Mouse (Mus musculus) stomach, embryonic 14.5 days (tissue): ENCODE results near the gene Fam229a. TPM values are rescaled to one million over a fixed set of nuclear protein-coding genes. Genes with fewer than 3 reads are reported as not detected.
A peak's percentile ranks its signal among the peaks of the same experiment; 100 is the strongest.

Source experiments
- ATAC-seq: fragments of 200-750 bp; cut with Nextera tagmentation; 2 replicates; pipeline ENCODE4 v1.8.0; 2017; ENCODE audit warnings: low read depth, moderate TSS enrichment; ENCODE audit not compliant: insufficient number of reproducible peaks, insufficient read depth, low FRiP score
- H3K27ac ChIP-seq: fragments of 300-500 bp; sonication (generic); 2 replicates; pipeline ENCODE4 v1.5.1; 2014; ENCODE audit warnings: mild to moderate bottlenecking, low read length, moderate library complexity, mixed read lengths
- H3K27me3 ChIP-seq: fragments of 300-500 bp; sonication (generic); 2 replicates; pipeline ENCODE4 v1.6.1; 2014; ENCODE audit warnings: low read length, control low read depth, mixed read lengths; ENCODE audit not compliant: control insufficient read depth, insufficient read depth
- H3K36me3 ChIP-seq: fragments of 300-500 bp; sonication (generic); 2 replicates; pipeline ENCODE4 v1.6.1; 2014; ENCODE audit warnings: mild to moderate bottlenecking, control low read depth, low read length, moderate library complexity, mixed read lengths; ENCODE audit not compliant: control insufficient read depth, insufficient read depth
- H3K4me1 ChIP-seq: fragments of 300-500 bp; sonication (generic); 2 replicates; pipeline ENCODE4 v1.6.1; 2014; ENCODE audit warnings: low read length, control low read depth, mixed read lengths; ENCODE audit not compliant: control insufficient read depth, insufficient read depth
- H3K4me2 ChIP-seq: fragments of 300-500 bp; sonication (generic); replicated peaks from 2 replicates; pipeline ENCODE4 v1.6.1; 2014; ENCODE audit warnings: low read depth, low read length, control low read depth
- H3K4me3 ChIP-seq: fragments of 300-500 bp; sonication (generic); 2 replicates; pipeline ENCODE4 v1.5.1; 2014; ENCODE audit warnings: low read depth, low read length, control low read depth
- H3K9ac ChIP-seq: fragments of 300-500 bp; sonication (generic); replicated peaks from 2 replicates; pipeline ENCODE4 v1.6.1; 2014; ENCODE audit warnings: low read depth, mild to moderate bottlenecking, control low read depth, low read length, moderate library complexity, mixed read lengths
- H3K9me3 ChIP-seq: fragments of 300-500 bp; sonication (generic); 2 replicates; pipeline ENCODE4 v1.6.1; 2016; ENCODE audit warnings: low read depth, low read length, control low read depth; ENCODE audit not compliant: control insufficient read depth
- WGBS: fragments of 180-500 bp; shearing (Covaris S2); extraction: QIAGEN DNeasy Blood & Tissue Kit; methylation state at CpG from one replicate; pipeline ENCODE4 v1.1.7; 2014; 5-methylcytosine and 5-hydroxymethylcytosine counted together
- polyA plus RNA-seq: library from polyadenylated mRNA; unstranded; fragments of >200 nt; fragmentation: Nextera tagmentation; extraction: Ambion mirVana; gene quantifications from 2 replicates; pipeline ENCODE4 v1.2.1, GENCODE M21; 2014

Gene Fam229a
- polyA plus RNA-seq, 1 experiment from 2014 or later: not detected

- no peak overlapping the region for H3K27ac ChIP-seq
- no peak for ATAC-seq
- WGBS: 92% methylated on average over 3 of the region's 3 CpGs
- no peak overlapping the region for H3K4me3 ChIP-seq
- no peak overlapping the region for H3K4me2 ChIP-seq
- peaks cover 47% of the 10 kb centered on the region for H3K36me3 ChIP-seq
- H3K4me1 ChIP-seq: no peaks in the 10 kb centered on the region
- no peaks in the 10 kb centered on the region for H3K27me3 ChIP-seq
- no peak overlapping the region for H3K9ac ChIP-seq
- no peaks in the 10 kb centered on the region for H3K9me3 ChIP-seq
These were observed 11.1 kb upstream of the Fam229a start for GRCm38 (mm10) chr4:129479863-129480262.

GRCm38 (mm10) chr4:129481090-129481489, 9.9 kb upstream of the Fam229a start:
- Histone ChIP-seq H3K4me3 (no peak overlapping the region), H3K36me3 (peaks cover 52% of the 10 kb centered on the region), H3K4me1 (no peaks in the 10 kb centered on the region), H3K27me3 (no peaks in the 10 kb centered on the region), H3K9me3 (no peaks in the 10 kb centered on the region), H3K4me2 (no peak overlapping the region), H3K9ac (no peak overlapping the region), H3K27ac (no peak overlapping the region)
- WGBS: 80% methylated on average over 1 of the region's 1 CpGs
- no peak for ATAC-seq

GRCm38 (mm10) chr4:129494681-129495080, 3.7 kb downstream of the Fam229a start:
- H3K4me2 ChIP-seq: no peak overlapping the region
- no peaks in the 10 kb centered on the region for H3K36me3 ChIP-seq
- H3K4me1 ChIP-seq: peaks cover 21% of the 10 kb centered on the region; the same call in 1 of the 2 replicates
- no peak for ATAC-seq
- no peaks in the 10 kb centered on the region for H3K9me3 ChIP-seq
- no peak overlapping the region for H3K4me3 ChIP-seq
- H3K9ac ChIP-seq: no peak overlapping the region
- H3K27me3 ChIP-seq: 0 out of 2 replicates have a peak, but pooled peaks cover 5% of the 10 kb centered on the region
- 71% methylated on average over 7 of the region's 7 CpGs for WGBS
- no peak overlapping the region for H3K27ac ChIP-seq

GRCm38 (mm10) chr4:129495672-129496562, 4.9 kb downstream of the Fam229a start:
- no peak for ATAC-seq
- H3K27ac ChIP-seq: peak overlapping the region; percentile 44; the same call in 1 of the 2 replicates
- 38% methylated on average over 16 of the region's 16 CpGs for WGBS
- H3K27me3 ChIP-seq: 0 out of 2 replicates have a peak, but pooled peaks cover 5% of the 10 kb centered on the region
- H3K9ac ChIP-seq: 0 out of 2 replicates have a peak overlapping the region, but pooled peaks have one; percentile 6
- no peaks in the 10 kb centered on the region for H3K9me3 ChIP-seq
- H3K4me2 ChIP-seq: no peak overlapping the region
- no peak overlapping the region for H3K4me3 ChIP-seq
- peaks cover 21% of the 10 kb centered on the region; the same call in 1 of the 2 replicates for H3K4me1 ChIP-seq
- H3K36me3 ChIP-seq: no peaks in the 10 kb centered on the region

GRCm38 (mm10) chr4:129496631-129497030, 5.6 kb downstream of the Fam229a start:
- WGBS: 27% methylated on average over 6 of the region's 6 CpGs
- peak overlapping the region; percentile 63 for H3K27ac ChIP-seq
- ATAC-seq: no peak
- no peaks in the 10 kb centered on the region for H3K36me3 ChIP-seq
- no peak overlapping the region for H3K4me3 ChIP-seq
- no peak overlapping the region for H3K4me2 ChIP-seq
- H3K9ac ChIP-seq: 0 out of 2 replicates have a peak overlapping the region, but pooled peaks have one; percentile 6
- no peaks in the 10 kb centered on the region for H3K27me3 ChIP-seq
- no peaks in the 10 kb centered on the region for H3K9me3 ChIP-seq
- H3K4me1 ChIP-seq: peaks cover 16% of the 10 kb centered on the region; the same call in 1 of the 2 replicates

- Histone ChIP-seq H3K9ac (no peak overlapping the region), H3K4me2 (no peak overlapping the region), H3K27ac (no peak overlapping the region), H3K4me1 (peaks cover 12% of the 10 kb centered on the region; the same call in 1 of the 2 replicates), H3K4me3 (no peak overlapping the region), H3K27me3 (no peaks in the 10 kb centered on the region), H3K36me3 (no peaks in the 10 kb centered on the region), H3K9me3 (no peaks in the 10 kb centered on the region)
- no peak for ATAC-seq
- WGBS: 63% methylated on average over 3 of the region's 3 CpGs
These were observed 8.0 kb downstream of the Fam229a start for GRCm38 (mm10) chr4:129498941-129499340.

GRCm38 (mm10) chr4:129500017-129500416, 9.0 kb downstream of the Fam229a start:
- ATAC-seq: no peak
- H3K27ac ChIP-seq: peak overlapping the region; percentile 72; the same call in 1 of the 2 replicates
- H3K36me3 ChIP-seq: no peaks in the 10 kb centered on the region
- H3K27me3 ChIP-seq: no peaks in the 10 kb centered on the region
- WGBS: 83% methylated on average over 8 of the region's 8 CpGs
- H3K4me2 ChIP-seq: peak overlapping the region; percentile 57
- no peaks in the 10 kb centered on the region for H3K9me3 ChIP-seq
- H3K4me1 ChIP-seq: peaks cover 12% of the 10 kb centered on the region; the same call in 1 of the 2 replicates
- H3K4me3 ChIP-seq: peak overlapping the region; percentile 45
- peak overlapping the region; percentile 52; the same call in 1 of the 2 replicates for H3K9ac ChIP-seq

- H3K27ac ChIP-seq: peak overlapping the region; percentile 72; the same call in 1 of the 2 replicates
- H3K4me2 ChIP-seq: peak overlapping the region; percentile 57
- H3K9me3 ChIP-seq: no peaks in the 10 kb centered on the region
- peaks cover 12% of the 10 kb centered on the region; the same call in 1 of the 2 replicates for H3K4me1 ChIP-seq
- no peaks in the 10 kb centered on the region for H3K36me3 ChIP-seq
- peak overlapping the region; percentile 52; the same call in 1 of the 2 replicates for H3K9ac ChIP-seq
- H3K27me3 ChIP-seq: no peaks in the 10 kb centered on the region
- ATAC-seq: peak; percentile 94
- H3K4me3 ChIP-seq: peak overlapping the region; percentile 45
- WGBS: 2% methylated on average over 48 of the region's 49 CpGs
These were observed 9.9 kb downstream of the Fam229a start for GRCm38 (mm10) chr4:129500607-129501566.
